Mouse (Mus musculus) heart, postnatal 4 days (tissue): ENCODE measurements around the gene Fsd1. TPM values are rescaled to one million over a fixed set of nuclear protein-coding genes. Genes with fewer than 3 reads are reported as not detected.
A peak's percentile ranks its signal among the peaks of the same experiment; 100 is the strongest.
"Not testable (repeated sequence)": the region's sequence is repeated elsewhere in the genome, so short reads cannot be mapped to it uniquely, and the experiment has no call there.

Source experiments
- DNase-seq: peaks from one replicate; pipeline ENCODE4 v3.0.0; 2021
- total RNA-seq, 2 experiments: library from RNA; stranded (reverse); gene quantifications; 2 replicates each; pipeline ENCODE4 v1.2.3; 2021

Fsd1 gene
- 1 to 10 TPM in 1 of 2 experiments, under 1 TPM in 1; 0.34 to 1.5 TPM for total RNA-seq

GRCm38 (mm10) chr17:55986030-55986961, at the start of gene Fsd1:
Fsd1 (plus strand) TSS chr17:55986509.
- DNase-seq: peak; percentile 63

GRCm38 (mm10) chr17:55944387-55944865, 41.9 kb upstream of the Fsd1 start:
- not testable (repeated sequence) for DNase-seq

DNA sequence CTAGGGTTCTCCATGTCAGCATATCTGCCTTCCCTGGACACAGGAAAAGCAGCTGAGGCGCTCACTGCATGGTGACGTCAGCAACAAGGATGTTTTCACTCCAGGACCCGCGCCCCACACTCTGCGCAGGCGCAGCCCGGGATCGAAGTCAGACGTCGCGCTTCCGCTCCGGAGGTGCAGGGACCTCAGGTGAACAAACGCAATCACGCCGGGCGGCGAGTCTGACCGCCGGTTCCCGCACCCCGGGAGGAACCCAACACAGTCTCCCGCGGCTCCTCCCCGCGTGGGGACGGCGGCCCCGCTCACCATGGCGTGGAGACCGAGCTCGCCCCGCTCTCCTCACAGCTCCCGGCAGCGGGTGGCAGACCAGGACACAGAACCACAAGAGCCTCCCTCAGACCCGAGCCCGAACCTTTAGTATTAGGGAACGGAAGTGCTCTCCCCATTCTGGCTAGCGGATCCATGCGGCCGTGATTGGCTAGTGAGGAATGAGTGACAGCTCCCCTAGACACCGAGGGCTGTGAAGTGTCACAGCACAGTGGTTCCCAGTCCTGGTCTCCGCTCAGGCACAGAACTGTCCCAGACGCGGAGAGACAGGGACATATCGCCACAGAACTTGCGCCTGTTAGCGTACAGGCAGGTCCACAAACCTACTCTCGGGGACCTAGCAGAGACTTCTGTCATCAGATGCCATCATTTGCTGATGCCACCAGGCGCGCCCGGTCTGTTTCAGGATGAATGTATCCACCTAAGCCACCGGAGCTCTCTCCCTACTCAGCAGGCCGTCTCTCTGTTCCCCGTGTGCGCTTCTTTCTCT, 41.2 kb upstream of the Fsd1 start:
- peak; percentile 94 for DNase-seq

DNA sequence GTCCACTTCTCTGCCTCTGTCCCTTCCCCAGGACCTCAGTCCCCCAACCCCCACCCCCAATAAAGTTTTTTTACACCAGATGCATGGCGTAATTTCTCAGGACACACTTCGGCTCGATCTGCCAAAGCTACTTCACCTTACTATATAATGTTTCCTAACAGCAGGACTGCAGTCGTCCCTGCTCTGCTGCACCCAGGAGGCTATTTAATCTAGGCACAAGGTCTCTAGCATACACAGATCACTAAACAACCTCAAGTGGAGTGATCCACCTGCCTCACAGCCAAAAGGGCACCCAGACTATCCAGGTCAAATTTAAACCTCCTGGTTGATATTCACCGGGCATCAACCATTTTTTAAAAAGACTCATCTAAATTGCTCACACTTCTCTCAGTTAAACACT, 40.6 kb upstream of the Fsd1 start:
- no peak for DNase-seq

GRCm38 (mm10) chr17:55948647-55949046, 37.7 kb upstream of the Fsd1 start:
- DNase-seq: no peak

DNA sequence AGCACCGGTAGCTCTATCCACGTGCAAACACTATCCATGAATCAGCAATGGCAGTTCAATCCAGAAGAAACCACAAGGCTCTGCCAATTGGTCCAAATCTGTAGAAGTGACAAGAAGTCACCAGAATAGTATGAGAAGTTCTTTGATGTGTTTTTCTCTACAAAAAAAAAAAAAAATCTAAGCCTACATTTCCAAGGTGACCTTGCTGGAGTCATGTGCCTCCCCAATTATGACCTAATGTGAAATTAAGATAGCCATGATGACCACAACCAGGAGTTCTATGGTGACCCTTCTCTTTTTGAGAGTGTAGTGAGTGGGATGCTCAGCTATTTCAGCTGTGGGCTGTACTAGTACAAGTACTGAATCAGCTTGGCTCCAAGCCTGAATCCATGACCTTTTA, 36.9 kb upstream of the Fsd1 start, which contains the start of gene Zfp119b:
TSS of gene Zfp119b (minus strand) at position 101 of the 400 bp plus-strand sequence.
- DNase-seq: no peak

GRCm38 (mm10) chr17:55950601-55951000, 35.7 kb upstream of the Fsd1 start:
- no peak for DNase-seq

DNA sequence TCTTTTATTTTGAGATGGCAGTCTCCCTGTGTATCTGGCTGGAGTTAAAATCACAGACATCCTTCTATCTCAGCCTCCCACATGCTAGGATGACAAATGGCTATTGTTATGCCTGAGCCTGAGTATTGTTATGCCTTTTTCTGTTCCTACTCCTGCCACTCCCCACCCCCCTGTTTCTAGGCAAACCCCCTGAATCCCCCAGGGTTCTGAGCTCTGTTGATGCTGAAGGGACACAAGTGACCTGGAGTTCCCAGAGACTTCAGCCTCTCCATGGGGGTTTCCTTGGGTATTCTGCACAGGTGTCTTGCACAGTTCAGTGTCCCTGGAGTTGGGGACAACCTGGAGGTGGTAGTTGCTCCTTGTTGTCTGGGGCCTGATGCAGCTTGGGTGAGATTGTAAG, 34.3 kb upstream of the Fsd1 start:
- no peak for DNase-seq

- DNase-seq: no peak
These were observed 33.8 kb upstream of the Fsd1 start, which contains the start of gene Ebi3 for GRCm38 (mm10) chr17:55952447-55953027. Ebi3 (plus strand) TSS chr17:55952640.

GRCm38 (mm10) chr17:55953751-55954150, 32.6 kb upstream of the Fsd1 start:
- DNase-seq: no peak

DNA sequence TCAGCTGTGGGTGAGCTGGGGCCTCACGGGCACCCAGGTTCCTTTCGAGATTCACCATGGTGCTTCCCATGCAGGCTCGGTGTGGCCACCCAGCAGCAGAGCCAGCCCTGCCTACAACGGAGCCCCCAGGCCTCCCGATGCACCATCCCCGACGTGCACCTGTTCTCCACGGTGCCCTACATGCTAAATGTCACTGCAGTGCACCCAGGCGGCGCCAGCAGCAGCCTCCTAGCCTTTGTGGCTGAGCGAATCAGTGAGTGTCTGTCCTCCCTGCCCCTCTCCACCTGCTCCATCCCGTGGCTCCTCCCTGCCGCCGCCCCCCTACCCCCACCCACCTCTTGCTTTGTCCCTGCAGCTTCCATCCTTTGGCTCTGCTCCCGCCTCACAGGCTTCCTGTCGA, 32.1 kb upstream of the Fsd1 start:
- DNase-seq: no peak

- peak; percentile 53 for DNase-seq
These were observed 30.2 kb upstream of the Fsd1 start for GRCm38 (mm10) chr17:55956129-55956528.

GRCm38 (mm10) chr17:55956591-55956990, 29.7 kb upstream of the Fsd1 start:
- no peak for DNase-seq

DNA sequence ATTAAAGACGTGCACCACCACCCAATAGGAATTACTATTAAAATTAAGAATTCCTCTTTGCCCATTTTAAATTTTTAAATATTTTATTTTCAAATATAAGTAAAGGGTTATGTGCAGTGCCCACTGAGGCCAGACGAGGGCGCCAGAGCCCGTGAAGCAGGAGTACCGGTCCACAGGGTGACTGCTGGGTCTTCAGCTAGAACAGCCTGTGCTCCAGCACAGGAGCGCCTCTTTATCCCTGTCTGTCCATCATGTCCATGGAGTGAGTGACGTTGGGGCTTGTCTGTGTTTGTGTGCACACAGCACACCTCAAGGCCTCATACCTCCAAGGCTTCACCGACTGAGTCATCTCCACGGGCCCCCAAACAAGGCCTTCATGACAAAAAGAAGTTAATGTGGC, 29.1 kb upstream of the Fsd1 start:
- peak; percentile 82 for DNase-seq

DNA sequence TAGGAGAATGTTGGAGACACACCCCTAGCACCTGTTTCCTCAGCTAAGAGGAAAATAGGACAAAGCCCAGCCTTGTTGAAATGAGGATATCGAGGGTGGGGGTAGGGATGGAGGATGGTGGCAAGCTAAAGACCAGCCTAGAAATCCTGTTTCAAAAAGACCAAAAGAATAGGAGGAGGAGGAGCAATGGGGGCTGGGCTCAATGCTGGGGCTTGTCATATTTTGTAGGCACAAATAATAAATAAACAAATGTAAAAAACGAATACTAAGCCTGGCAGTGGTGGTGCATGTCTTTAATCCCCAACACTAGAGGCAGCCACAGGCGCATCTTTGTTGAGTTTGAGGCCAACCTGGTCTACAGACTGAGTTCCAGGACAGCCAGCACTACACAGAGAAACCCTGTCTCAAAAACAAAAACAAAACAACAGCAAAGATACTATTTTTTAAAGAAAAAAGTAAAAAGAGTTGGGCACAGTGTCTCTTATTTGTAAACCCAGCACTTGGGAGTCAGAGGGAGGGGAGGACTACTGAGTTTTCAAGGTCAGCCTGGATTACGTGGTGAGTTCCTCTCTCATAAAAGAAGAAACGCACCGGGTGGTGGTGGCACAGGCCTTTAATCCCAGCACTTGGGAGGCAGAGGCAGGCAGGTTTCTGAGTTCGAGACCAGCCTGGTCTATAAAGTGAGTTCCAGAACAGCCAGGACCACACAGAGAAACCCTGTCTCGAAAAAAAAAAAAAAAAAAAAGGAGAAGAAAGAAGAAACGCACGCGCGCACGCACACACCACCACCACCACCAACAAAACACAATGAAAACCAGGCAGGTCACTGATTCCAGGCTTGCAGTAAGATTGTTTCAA, 28.4 kb upstream of the Fsd1 start:
- DNase-seq: no peak

DNA sequence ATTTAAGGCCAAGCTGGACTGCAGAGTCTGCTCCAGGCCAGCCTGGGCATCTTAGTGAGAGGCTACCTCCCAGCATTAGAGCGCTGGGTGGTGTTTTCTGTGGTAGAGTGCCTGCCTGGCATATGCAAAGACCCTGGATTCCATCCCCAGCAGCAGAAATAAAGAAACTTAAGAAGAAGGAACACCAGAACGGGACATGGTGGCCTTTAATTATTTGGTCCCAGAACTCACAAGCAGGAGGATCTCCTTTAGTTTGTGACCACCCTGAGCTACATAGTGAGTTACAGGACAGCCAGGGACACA, 27.8 kb upstream of the Fsd1 start:
- no peak for DNase-seq

DNA sequence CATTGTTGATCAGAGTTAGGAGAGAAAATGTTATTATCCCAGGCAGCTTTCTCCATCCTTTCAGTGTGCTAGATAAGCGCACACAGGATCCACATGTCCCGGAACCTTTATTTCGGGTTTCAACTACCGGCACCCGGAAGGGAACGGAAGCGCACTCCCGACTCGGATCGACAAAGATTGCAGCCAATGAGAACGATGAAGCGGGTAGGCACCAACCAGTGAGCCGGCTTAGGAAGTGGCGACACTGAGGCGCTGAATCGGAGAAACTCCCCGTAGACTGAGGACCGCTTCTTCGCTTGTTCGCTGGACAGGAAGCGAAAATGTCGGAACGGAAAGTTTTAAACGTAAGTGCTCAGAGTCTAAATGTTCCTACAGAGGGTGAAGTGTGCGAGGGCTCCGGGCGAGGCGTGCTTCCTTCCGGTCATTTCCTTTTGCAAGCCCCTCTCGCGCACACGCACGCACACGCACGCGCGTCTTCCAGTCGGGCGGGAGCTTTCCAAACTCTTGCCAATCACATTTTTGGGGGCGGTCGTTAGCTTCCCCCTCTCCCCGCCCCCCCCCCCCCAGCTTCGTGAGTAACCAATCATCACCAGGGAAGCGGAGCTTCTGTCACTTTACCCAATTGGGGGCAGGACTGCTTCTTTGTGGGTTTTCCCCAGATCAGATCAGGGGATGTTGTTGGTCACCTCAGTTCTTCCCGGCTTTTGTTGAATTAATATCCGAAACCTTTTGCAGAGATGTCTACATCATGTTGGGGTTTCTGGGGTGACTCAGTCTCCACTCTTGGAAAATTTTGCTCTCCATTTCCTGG, 27.2 kb upstream of the Fsd1 start, which contains the start of gene Yju2:
TSS of gene Yju2 (plus strand) at position 182 of the 811 bp plus-strand sequence.
- peak; percentile 95 for DNase-seq

- DNase-seq: no peak
These were observed 26.2 kb upstream of the Fsd1 start for GRCm38 (mm10) chr17:55959946-55960740.

- DNase-seq: no peak
These were observed 25.5 kb upstream of the Fsd1 start for GRCm38 (mm10) chr17:55960791-55961190.

- no peak for DNase-seq
These were observed 24.7 kb upstream of the Fsd1 start for GRCm38 (mm10) chr17:55961631-55962030.
